Mouse (Mus musculus) adrenal gland, postnatal 25 days (tissue): ENCODE data around the gene Sval1. TPM values are rescaled to one million over a fixed set of nuclear protein-coding genes. Genes with fewer than 3 reads are reported as not detected.

Experiments
- DNase-seq: peaks from one replicate; pipeline ENCODE4 v3.0.0; 2021; ENCODE audit warnings: mixed read lengths
- long read RNA-seq: library from polyadenylated mRNA; stranded (forward); transcript quantifications from one replicate; pipeline ENCODE4 v2.0.0, GENCODE M21; 2021
- total RNA-seq: library from RNA; stranded (reverse); gene quantifications from 2 replicates; pipeline ENCODE4 v1.2.3, GENCODE M21; 2021

Gene Sval1
- total RNA-seq: not detected in 2 replicates
- long read RNA-seq: 0 reads

GRCm38 (mm10) chr6:41951330-41951729 is at the start of gene Sval1:
Gene Sval1 (plus strand): TSS chr6:41951630.
- no peak for DNase-seq

- DNase-seq: no peak
These were observed 39.8 kb upstream of the Sval1 start for GRCm38 (mm10) chr6:41911625-41912024.

GRCm38 (mm10) chr6:41914883-41915282 is 36.5 kb upstream of the Sval1 start:
- DNase-seq: no peak

DNA sequence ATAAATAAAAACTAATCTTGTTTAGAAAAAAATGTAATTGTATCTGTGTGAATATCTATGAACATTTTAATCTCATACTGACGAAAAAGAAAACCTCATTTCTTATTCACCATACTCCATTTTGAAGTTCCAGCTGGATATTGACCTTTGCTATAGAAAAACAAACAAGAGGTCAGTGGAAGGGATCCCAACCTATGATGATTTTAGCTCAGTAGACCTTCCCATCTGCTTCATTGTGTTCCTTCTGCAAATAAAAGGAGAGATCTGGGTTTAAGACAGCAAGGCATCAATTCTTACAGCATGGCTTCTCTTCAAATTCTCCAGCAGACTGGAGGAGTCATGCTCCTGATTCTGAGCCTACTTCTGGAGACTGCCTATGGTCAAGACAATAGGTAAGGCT is 16.4 kb downstream of the Sval1 start, which contains the start of gene Sval3:
Gene Sval3, plus strand, starts transcription at position 301 of the 400 bp plus-strand sequence.
- DNase-seq: no peak

Other genes starting within 250 kb of the Sval1 start
- gene Kel, start 247.3 kb upstream of the Sval1 start, total RNA-seq: not detected in 2 replicates
- gene Olfr459, start 176.5 kb upstream of the Sval1 start, total RNA-seq: not detected in 2 replicates
- gene Pip, start 104.1 kb upstream of the Sval1 start, total RNA-seq: not detected in 2 replicates
- gene Sval2, start 98.6 kb upstream of the Sval1 start, total RNA-seq: not detected in 2 replicates
- gene Sval3, start 16.5 kb downstream of the Sval1 start, total RNA-seq: not detected in 2 replicates
- gene Sva, start 86.8 kb downstream of the Sval1 start, total RNA-seq: not detected in 2 replicates
- not detected in 2 replicates for gene Tas2r139, start 189.3 kb downstream of the Sval1 start, total RNA-seq